Mouse (Mus musculus): ENCODE measurements around the gene Zzef1. TPM values are rescaled to one million over a fixed set of nuclear protein-coding genes. Genes with fewer than 3 reads are reported as not detected.

Zzef1 gene
- polyA plus RNA-seq, 1 experiment from 2014 or later: 12.1 TPM

- 66% methylated on average over 3 of the region's 3 CpGs for WGBS
Measured at GRCm38 (mm10) chr11:72963789-72964294, 167.8 kb downstream of the Zzef1 start.

GRCm38 (mm10) chr11:72974995-72975503 lies 179.0 kb downstream of the Zzef1 start:
- H3K27ac ChIP-seq: no peak overlapping the region
- H3K9ac ChIP-seq: no peak overlapping the region
- peaks cover 5% of the 10 kb centered on the region; the same call in 1 of the 2 replicates for H3K27me3 ChIP-seq
- 80% methylated on average over 13 of the region's 13 CpGs for WGBS
- no peak overlapping the region for H3K4me3 ChIP-seq (replicated peaks)
- no peak overlapping the region for H3K4me2 ChIP-seq
- H3K36me3 ChIP-seq (replicated peaks): no peaks in the 10 kb centered on the region
- ATAC-seq (ENCODE audit: low FRiP score): no peak
- no peaks in the 10 kb centered on the region for H3K4me1 ChIP-seq
- H3K9me3 ChIP-seq: no peaks in the 10 kb centered on the region

More at GRCm38 (mm10) chr11:72963789-72964294, 167.8 kb downstream of the Zzef1 start:
- Histone ChIP-seq H3K9me3 (no peaks in the 10 kb centered on the region), H3K4me1 (peaks cover 11% of the 10 kb centered on the region; the same call in 1 of the 2 replicates), H3K9ac (no peak overlapping the region), H3K4me2 (no peak overlapping the region), H3K27me3 (peaks cover 51% of the 10 kb centered on the region), H3K36me3 (replicated peaks) (no peaks in the 10 kb centered on the region), H3K27ac (no peak overlapping the region), H3K4me3 (replicated peaks) (no peak overlapping the region)
- no peak for ATAC-seq (ENCODE audit: low FRiP score)

Small RNAs within 50 kb of the gene (microRNA-seq; reads per million reads assigned to microRNA genes)
- not detected for gene Gm44467

Other genes starting within 250 kb of the Zzef1 start
- gene Spns3, start 245.7 kb upstream of the Zzef1 start, polyA plus RNA-seq (2016; fragmentation: Nextera tagmentation; extraction: Ambion mirVana): not detected in 2 replicates
- 106 and 113 TPM in 2 replicates for gene Ube2g1, start 188.9 kb upstream of the Zzef1 start, polyA plus RNA-seq (2016; fragmentation: Nextera tagmentation; extraction: Ambion mirVana)
- gene Ankfy1, start 106.2 kb upstream of the Zzef1 start, polyA plus RNA-seq (2016; fragmentation: Nextera tagmentation; extraction: Ambion mirVana): 35.2 and 35.9 TPM in 2 replicates
- 4.7 and 5.2 TPM in 2 replicates for gene Cyb5d2, start 84 bp upstream of the Zzef1 start, polyA plus RNA-seq (2016; fragmentation: Nextera tagmentation; extraction: Ambion mirVana)
- gene Atp2a3, start 164.9 kb downstream of the Zzef1 start, polyA plus RNA-seq (2016; fragmentation: Nextera tagmentation; extraction: Ambion mirVana): 0.60 and 0.68 TPM in 2 replicates
- 0.52 and 0.74 TPM in 2 replicates for gene P2rx1, start 202.9 kb downstream of the Zzef1 start, polyA plus RNA-seq (2016; fragmentation: Nextera tagmentation; extraction: Ambion mirVana)
- gene Camkk1, start 222.8 kb downstream of the Zzef1 start, polyA plus RNA-seq (2016; fragmentation: Nextera tagmentation; extraction: Ambion mirVana): 9.0 and 9.7 TPM in 2 replicates

Data from forebrain, embryonic 12.5 days (tissue).